Mouse (Mus musculus) forebrain, embryonic 16.5 days (tissue): ENCODE measurements around the gene Syap1. TPM values are rescaled to one million over a fixed set of nuclear protein-coding genes. Genes with fewer than 3 reads are reported as not detected.
"Not testable (repeated sequence)": the region's sequence is repeated elsewhere in the genome, so short reads cannot be mapped to it uniquely, and the experiment has no call there.

Experiments used
- ATAC-seq: fragments of 200-750 bp; cut with Nextera tagmentation; 2 replicates; pipeline ENCODE4 v1.8.0; 2017; ENCODE audit warnings: mild to moderate bottlenecking, moderate library complexity
- H3K27ac ChIP-seq: fragments of 300-500 bp; sonication (generic); 2 replicates; pipeline ENCODE4 v1.5.1; 2014; ENCODE audit warnings: low read length, control low read depth
- H3K27me3 ChIP-seq: fragments of 300-500 bp; sonication (generic); replicated peaks from 2 replicates; pipeline ENCODE4 v1.6.1; 2014; ENCODE audit warnings: low read length; ENCODE audit not compliant: control insufficient read depth, insufficient read depth
- H3K36me3 ChIP-seq: fragments of 300-500 bp; sonication (generic); 2 replicates; pipeline ENCODE4 v1.6.1; 2014; ENCODE audit not compliant: control insufficient read depth, insufficient read depth
- H3K4me1 ChIP-seq: fragments of 300-500 bp; sonication (generic); replicated peaks from 2 replicates; pipeline ENCODE4 v1.6.1; 2014; ENCODE audit warnings: low read length; ENCODE audit not compliant: control insufficient read depth, insufficient read depth
- H3K4me2 ChIP-seq: fragments of 300-500 bp; sonication (generic); 2 replicates; pipeline ENCODE4 v1.6.1; 2014; ENCODE audit warnings: mild to moderate bottlenecking, low read length, control low read depth
- H3K4me3 ChIP-seq: fragments of 300-500 bp; sonication (generic); replicated peaks from 2 replicates; pipeline ENCODE4 v1.5.1; 2014; ENCODE audit warnings: mild to moderate bottlenecking, low read length, control low read depth
- H3K9ac ChIP-seq: fragments of 300-500 bp; sonication (generic); replicated peaks from 2 replicates; pipeline ENCODE4 v1.6.1; 2014; ENCODE audit warnings: low read depth, low read length, control low read depth
- H3K9me3 ChIP-seq: fragments of 300-500 bp; sonication (generic); 2 replicates; pipeline ENCODE4 v1.6.1; 2016; ENCODE audit warnings: low read length; ENCODE audit not compliant: control insufficient read depth
- WGBS: fragments of 180-500 bp; shearing (Covaris S2); extraction: QIAGEN DNeasy Blood & Tissue Kit; methylation state at CpG from one replicate; pipeline ENCODE4 v1.1.7; 2014; 5-methylcytosine and 5-hydroxymethylcytosine counted together
- polyA plus RNA-seq: library from polyadenylated mRNA; unstranded; fragments of >200 nt; fragmentation: Nextera tagmentation; extraction: Ambion mirVana; gene quantifications from 2 replicates; pipeline ENCODE4 v1.2.1, GENCODE M21; 2015

Syap1 gene
- polyA plus RNA-seq, 1 experiment from 2014 or later = 31.1 TPM

DNA sequence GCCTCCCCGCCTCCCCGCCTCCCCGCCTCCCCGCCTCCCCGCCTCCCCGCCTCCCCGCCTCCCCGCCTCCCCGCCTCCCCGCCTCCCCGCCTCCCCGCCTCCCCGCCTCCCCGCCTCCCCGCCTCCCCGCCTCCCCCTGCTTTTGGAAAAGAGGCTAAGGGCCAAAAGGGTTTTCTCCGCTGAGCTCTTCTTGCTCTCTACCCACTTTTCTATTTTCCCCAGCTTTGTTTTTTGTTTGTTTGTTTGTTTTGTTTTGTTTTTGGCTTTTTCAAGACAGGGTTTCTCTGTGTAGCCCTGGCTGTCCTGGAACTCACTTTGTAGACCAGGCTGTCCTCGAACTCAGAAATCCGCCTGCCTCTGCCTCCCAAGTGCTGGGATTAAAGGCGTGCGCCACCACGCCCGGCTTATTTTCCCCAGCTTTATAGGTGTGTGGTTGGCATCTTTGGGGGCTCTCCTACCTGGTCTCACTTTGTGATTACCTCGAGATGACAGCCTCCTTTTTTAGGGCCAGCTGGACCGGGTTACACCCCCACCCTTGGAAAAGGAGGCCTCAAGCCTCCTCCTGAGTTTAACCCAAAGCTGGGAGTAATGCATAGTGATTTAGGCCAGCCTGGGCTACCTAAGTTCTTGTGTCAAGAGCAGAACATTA is 452 bp upstream of the Syap1 start:
- peak; percentile 51 for ATAC-seq
- WGBS = 87% methylated on average over 8 of the region's 25 CpGs
- H3K4me1 ChIP-seq, H3K36me3 ChIP-seq, H3K9me3 ChIP-seq, H3K4me3 ChIP-seq, H3K27ac ChIP-seq, H3K4me2 ChIP-seq, H3K9ac ChIP-seq, H3K27me3 ChIP-seq: not testable (repeated sequence)

GRCm38 (mm10) chrX:162878236-162878635 is 10.0 kb downstream of the Syap1 start:
- no peak for ATAC-seq
- WGBS = 87% methylated on average over 3 of the region's 3 CpGs

GRCm38 (mm10) chrX:162873761-162874160 is 14.5 kb downstream of the Syap1 start:
- no peak overlapping the region for H3K4me3 ChIP-seq
- H3K9me3 ChIP-seq = no peaks in the 10 kb centered on the region
- H3K36me3 ChIP-seq = peaks cover 5% of the 10 kb centered on the region
- ATAC-seq = no peak
- no peak overlapping the region for H3K27ac ChIP-seq
- no peak overlapping the region for H3K9ac ChIP-seq
- 88% methylated on average over 2 of the region's 2 CpGs for WGBS
- H3K27me3 ChIP-seq = no peaks in the 10 kb centered on the region
- no peak overlapping the region for H3K4me2 ChIP-seq
- H3K4me1 ChIP-seq = no peaks in the 10 kb centered on the region

More at GRCm38 (mm10) chrX:162878236-162878635, 10.0 kb downstream of the Syap1 start:
- Histone ChIP-seq H3K9me3 (no peaks in the 10 kb centered on the region), H3K4me3 (no peak overlapping the region), H3K27ac (no peak overlapping the region), H3K9ac (no peak overlapping the region), H3K36me3 (peaks cover 5% of the 10 kb centered on the region), H3K27me3 (no peaks in the 10 kb centered on the region), H3K4me1 (no peaks in the 10 kb centered on the region), H3K4me2 (no peak overlapping the region)

DNA sequence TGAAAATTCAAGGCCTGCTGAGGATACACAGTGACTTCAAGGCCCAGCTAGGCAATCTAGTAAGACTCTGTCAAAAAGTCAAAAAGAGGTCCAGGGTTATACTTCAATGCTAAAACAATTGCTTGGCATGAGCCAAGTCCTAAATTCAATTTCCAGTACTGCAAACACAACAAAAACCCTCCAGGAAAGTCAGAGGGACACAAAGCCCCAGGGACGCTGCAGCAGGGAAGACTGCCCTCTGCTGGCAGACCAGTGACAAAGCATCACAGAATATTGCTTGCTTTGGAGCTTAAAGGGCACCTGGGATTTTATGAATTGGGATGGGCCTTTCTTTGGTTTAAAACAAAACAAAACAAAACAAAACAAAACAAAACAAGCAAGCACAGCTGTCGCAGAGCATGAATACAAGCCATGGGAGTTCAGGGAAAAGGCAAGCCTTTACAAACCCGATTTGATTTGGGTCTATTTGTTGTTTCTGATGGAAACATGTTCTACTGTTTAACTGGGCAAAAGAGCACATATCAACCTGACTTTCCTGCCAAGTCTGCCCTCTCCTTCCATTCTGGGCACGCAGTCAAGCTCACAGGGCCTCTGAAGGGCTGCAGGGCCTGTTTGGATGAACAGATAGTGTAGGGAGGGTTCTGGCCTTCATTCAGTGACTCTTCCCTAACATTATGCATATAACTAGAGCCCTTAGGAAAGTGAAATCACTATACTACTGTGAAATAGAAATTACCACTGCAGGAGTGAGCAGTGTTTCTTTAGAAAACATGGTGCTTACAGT is 16.3 kb downstream of the Syap1 start:
- H3K4me1 ChIP-seq = no peaks in the 10 kb centered on the region
- no peak overlapping the region for H3K9ac ChIP-seq
- H3K27ac ChIP-seq = no peak overlapping the region
- 42% methylated on average over 4 of the region's 4 CpGs for WGBS
- no peak overlapping the region for H3K4me2 ChIP-seq
- no peak for ATAC-seq
- H3K4me3 ChIP-seq = no peak overlapping the region
- no peaks in the 10 kb centered on the region for H3K27me3 ChIP-seq
- no peaks in the 10 kb centered on the region; the same call in 1 of the 2 replicates for H3K36me3 ChIP-seq
- no peaks in the 10 kb centered on the region for H3K9me3 ChIP-seq

DNA sequence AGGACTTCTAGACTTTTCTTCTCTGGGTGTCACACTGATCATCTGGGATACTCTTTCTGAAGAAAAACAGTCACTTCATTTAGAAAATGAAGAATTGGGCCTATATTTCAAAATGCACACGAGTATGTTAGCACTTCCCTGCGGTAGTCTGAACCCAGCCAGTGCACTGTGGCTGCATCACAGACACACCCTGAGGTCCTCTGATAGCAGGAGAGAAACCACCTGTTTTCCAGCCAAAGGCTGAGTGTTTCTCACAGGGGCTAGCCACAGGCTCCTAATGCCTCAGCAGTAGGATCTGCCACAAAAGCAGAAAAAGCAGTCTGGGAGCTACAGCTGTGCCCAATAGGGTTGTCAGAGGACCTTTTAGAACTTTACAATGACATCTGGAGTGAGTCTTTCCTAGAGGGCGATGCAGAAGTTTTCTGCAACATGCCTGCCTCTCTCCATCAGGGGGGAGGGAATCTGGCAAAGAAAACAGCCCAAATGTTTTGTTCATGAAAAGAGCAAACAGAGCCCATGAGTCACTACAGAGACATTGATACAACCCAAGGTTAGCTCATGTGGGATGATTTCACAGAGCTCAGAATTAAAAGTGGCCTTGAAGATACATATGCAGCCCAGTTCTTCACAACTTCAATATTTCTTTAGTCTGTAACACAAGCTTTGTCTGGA is 19.8 kb downstream of the Syap1 start:
- WGBS = 80% methylated on average over 3 of the region's 3 CpGs
- Histone ChIP-seq H3K36me3 (no peaks in the 10 kb centered on the region), H3K4me2 (no peak overlapping the region), H3K27me3 (no peaks in the 10 kb centered on the region), H3K9ac (no peak overlapping the region), H3K9me3 (no peaks in the 10 kb centered on the region), H3K4me1 (no peaks in the 10 kb centered on the region), H3K27ac (no peak overlapping the region), H3K4me3 (no peak overlapping the region)
- ATAC-seq = no peak

DNA sequence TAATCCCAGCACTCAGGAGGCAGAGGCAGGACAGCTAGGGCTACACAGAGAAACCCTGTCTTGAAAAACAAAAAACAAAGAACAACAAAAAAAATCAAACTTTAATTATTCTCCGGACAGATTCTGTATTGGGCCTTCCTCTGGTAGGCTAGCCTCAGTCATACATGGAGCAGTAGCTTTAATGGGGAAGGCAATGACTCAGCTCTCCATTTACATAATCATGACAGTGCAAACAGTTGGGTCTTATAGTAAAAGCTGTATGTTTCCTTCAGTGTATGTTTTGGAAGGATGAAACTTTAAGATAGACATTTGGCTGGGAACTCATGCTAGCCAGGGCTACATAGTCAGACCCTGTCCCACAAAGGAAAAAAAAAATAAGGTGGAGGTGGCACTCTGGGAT is 39.6 kb downstream of the Syap1 start:
- no peaks in the 10 kb centered on the region for H3K36me3 ChIP-seq
- H3K4me3 ChIP-seq = no peak overlapping the region
- H3K4me2 ChIP-seq = no peak overlapping the region
- 89% methylated on average over 1 of the region's 1 CpGs for WGBS
- H3K9ac ChIP-seq = no peak overlapping the region
- H3K9me3 ChIP-seq = no peaks in the 10 kb centered on the region
- ATAC-seq = no peak
- H3K27me3 ChIP-seq = no peaks in the 10 kb centered on the region
- no peak overlapping the region for H3K27ac ChIP-seq
- H3K4me1 ChIP-seq = no peaks in the 10 kb centered on the region

DNA sequence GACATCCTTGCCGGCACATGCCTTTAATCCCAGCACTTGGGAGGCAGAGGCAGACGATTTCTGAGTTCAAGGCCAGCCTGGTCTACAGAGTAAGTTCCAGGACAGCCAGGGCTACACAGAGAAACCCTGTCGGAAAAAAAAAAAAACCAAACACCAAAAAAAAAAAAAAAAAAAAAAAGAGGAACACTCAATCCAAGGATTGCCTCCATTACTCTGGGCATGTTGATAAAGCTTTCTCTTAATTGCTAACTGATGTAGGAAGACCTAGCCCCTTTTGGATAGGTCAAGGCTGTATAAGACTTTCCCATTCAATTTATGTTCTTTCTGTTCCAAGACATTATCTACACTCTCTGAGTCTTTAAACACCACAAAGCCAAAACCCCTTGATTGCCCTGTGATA is 42.7 kb downstream of the Syap1 start:
- Histone ChIP-seq H3K27me3 (no peaks in the 10 kb centered on the region), H3K36me3 (no peaks in the 10 kb centered on the region), H3K9me3 (no peaks in the 10 kb centered on the region), H3K4me3 (no peak overlapping the region), H3K9ac (no peak overlapping the region), H3K4me2 (no peak overlapping the region), H3K4me1 (no peaks in the 10 kb centered on the region), H3K27ac (no peak overlapping the region)
- no peak for ATAC-seq
- WGBS = 84% methylated on average over 3 of the region's 3 CpGs

DNA sequence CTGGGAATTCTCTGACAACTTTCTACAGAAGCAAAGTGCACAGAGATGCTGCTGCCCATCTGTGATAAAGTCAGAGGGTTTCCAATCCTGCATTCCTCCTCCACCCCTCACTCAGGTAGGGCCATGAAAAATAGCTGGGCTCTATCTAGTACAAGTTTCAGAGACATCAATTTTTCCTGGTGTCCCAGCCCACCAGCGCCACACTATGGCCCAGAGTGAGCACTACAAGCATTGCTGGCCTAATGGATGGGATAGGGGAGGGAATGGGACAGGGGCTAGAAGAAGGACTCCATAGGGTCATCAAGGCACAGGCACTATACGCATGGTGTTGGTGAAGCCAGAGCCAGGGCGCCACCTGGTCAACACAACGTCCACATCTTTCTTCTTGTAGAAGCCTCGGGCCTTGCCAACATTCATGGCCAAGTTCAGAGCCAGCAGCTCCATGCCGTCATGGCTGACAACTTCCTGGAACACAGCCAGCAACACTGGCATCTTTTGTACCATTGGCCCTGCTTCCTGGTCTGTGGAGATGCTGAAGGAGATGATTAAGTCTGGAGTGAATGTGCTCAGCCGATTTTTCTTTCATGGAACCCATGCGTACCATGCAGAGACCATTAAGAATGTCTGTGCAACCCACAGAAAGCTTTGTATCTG is 43.7 kb downstream of the Syap1 start:
- Histone ChIP-seq H3K9me3 (no peaks in the 10 kb centered on the region), H3K4me1 (no peaks in the 10 kb centered on the region)
- WGBS = 54% methylated on average over 8 of the region's 8 CpGs

DNA sequence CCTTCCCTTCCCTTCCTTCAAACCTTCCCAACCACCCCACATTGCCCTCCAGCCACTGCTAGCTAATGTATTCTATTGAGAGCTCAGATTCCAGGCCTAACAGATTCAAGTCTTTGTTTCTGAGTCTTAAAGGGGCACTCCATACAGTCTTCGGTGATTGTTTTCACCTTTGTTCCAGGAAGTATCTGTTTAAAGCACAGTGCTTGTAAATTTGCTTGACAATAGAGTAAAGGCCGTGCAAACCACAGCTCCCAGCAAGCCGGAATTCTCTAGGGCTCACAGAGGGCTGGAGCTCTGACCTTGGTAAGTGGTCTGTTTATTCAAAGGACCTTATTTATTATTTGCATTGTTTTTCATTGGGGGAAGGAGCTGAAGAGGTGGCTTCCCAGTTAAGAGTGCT is 56.1 kb downstream of the Syap1 start:
- no peak overlapping the region for H3K4me2 ChIP-seq
- H3K4me1 ChIP-seq = peaks cover 4% of the 10 kb centered on the region; the same call in 1 of the 2 replicates
- WGBS = 28% methylated on average over 3 of the region's 3 CpGs
- no peaks in the 10 kb centered on the region for H3K36me3 ChIP-seq
- H3K9me3 ChIP-seq = no peaks in the 10 kb centered on the region
- no peak overlapping the region for H3K4me3 ChIP-seq
- no peak for ATAC-seq
- H3K27ac ChIP-seq = no peak overlapping the region
- H3K9ac ChIP-seq = no peak overlapping the region
- H3K27me3 ChIP-seq = no peaks in the 10 kb centered on the region

More for the DNA sequence above, 43.7 kb downstream of the Syap1 start:
- no peaks in the 10 kb centered on the region for H3K36me3 ChIP-seq
- H3K27ac ChIP-seq = no peak overlapping the region
- no peak overlapping the region for H3K9ac ChIP-seq
- H3K4me3 ChIP-seq = no peak overlapping the region
- no peaks in the 10 kb centered on the region for H3K27me3 ChIP-seq
- no peak overlapping the region for H3K4me2 ChIP-seq
- ATAC-seq = no peak
